Mouse (Mus musculus) heart, embryonic 12.5 days (tissue): Measurements from ENCODE around the gene Stat5a. TPM values are rescaled to one million over a fixed set of nuclear protein-coding genes. Genes with fewer than 3 reads are reported as not detected.
A peak's percentile ranks its signal among the peaks of the same experiment; 100 is the strongest.

Source experiments
- ATAC-seq: fragments of 200-750 bp; cut with Nextera tagmentation; 2 replicates; pipeline ENCODE4 v1.8.0; 2017; ENCODE audit warnings: moderate TSS enrichment, moderate library complexity; ENCODE audit not compliant: insufficient number of reproducible peaks, low FRiP score
- H3K27ac ChIP-seq: fragments of 300-500 bp; sonication (generic); 2 replicates; pipeline ENCODE4 v1.5.1; 2016; ENCODE audit warnings: mild to moderate bottlenecking, moderate library complexity; ENCODE audit not compliant: poor library complexity, severe bottlenecking
- H3K27me3 ChIP-seq: fragments of 300-500 bp; sonication (generic); replicated peaks from 2 replicates; pipeline ENCODE4 v1.6.1; 2016; ENCODE audit warnings: mild to moderate bottlenecking, moderate library complexity
- H3K36me3 ChIP-seq: fragments of 300-500 bp; sonication (generic); 2 replicates; pipeline ENCODE4 v1.6.1; 2016; ENCODE audit warnings: mild to moderate bottlenecking, moderate library complexity
- H3K4me1 ChIP-seq: fragments of 300-500 bp; sonication (generic); replicated peaks from 2 replicates; pipeline ENCODE4 v1.6.1; 2016; ENCODE audit warnings: mild to moderate bottlenecking
- H3K4me2 ChIP-seq: fragments of 300-500 bp; sonication (generic); 2 replicates; pipeline ENCODE4 v1.6.1; 2016; ENCODE audit warnings: mild to moderate bottlenecking, moderate library complexity
- H3K4me3 ChIP-seq: fragments of 300-500 bp; sonication (generic); 2 replicates; pipeline ENCODE4 v1.5.1; 2016; ENCODE audit warnings: mild to moderate bottlenecking
- H3K9ac ChIP-seq: fragments of 300-500 bp; sonication (generic); 2 replicates; pipeline ENCODE4 v1.6.1; 2016; ENCODE audit warnings: mild to moderate bottlenecking, moderate library complexity
- H3K9me3 ChIP-seq: fragments of 300-500 bp; sonication (generic); replicated peaks from 2 replicates; pipeline ENCODE4 v1.6.1; 2016; ENCODE audit warnings: mild to moderate bottlenecking, moderate library complexity
- WGBS: fragments of 180-500 bp; shearing (Covaris S2); methylation state at CpG from one replicate; pipeline ENCODE4 v1.1.7; 2016; 5-methylcytosine and 5-hydroxymethylcytosine counted together
- polyA plus RNA-seq: library from polyadenylated mRNA; unstranded; fragments of >200 nt; fragmentation: Nextera tagmentation; extraction: Ambion mirVana; gene quantifications from 2 replicates; pipeline ENCODE4 v1.2.1, GENCODE M21; 2016

Gene Stat5a
- polyA plus RNA-seq, 1 experiment from 2014 or later, result 6.6 TPM

DNA sequence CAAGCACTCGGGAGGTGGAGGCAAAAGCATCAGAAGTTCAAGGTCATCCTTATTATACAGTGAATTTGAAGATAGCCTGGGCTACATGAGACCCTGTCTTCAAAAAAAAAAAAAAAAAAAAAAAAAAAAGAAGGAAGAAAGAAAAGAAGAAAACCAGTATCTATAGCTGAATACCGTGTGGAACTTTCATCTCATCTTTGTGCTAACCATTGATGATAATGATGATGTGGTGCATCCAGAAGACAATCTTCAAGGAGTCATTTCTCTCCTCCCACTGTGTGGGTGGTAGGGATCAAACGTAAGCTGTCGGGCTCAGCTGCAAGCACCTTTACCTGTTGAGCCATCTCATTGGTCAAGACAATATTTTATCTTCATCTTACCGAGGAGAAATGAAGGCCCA lies 58.9 kb downstream of the Stat5a start:
- no peak overlapping the region for H3K9ac ChIP-seq
- peaks cover 4% of the 10 kb centered on the region; the same call in 1 of the 2 replicates for H3K9me3 ChIP-seq
- H3K4me2 ChIP-seq, result no peak overlapping the region
- H3K4me1 ChIP-seq, result peaks cover 10% of the 10 kb centered on the region
- 91% methylated on average over 5 of the region's 5 CpGs for WGBS
- H3K27ac ChIP-seq, result no peak overlapping the region
- H3K4me3 ChIP-seq, result no peak overlapping the region
- ATAC-seq, result no peak
- no peaks in the 10 kb centered on the region for H3K27me3 ChIP-seq
- H3K36me3 ChIP-seq, result peaks cover 28% of the 10 kb centered on the region

DNA sequence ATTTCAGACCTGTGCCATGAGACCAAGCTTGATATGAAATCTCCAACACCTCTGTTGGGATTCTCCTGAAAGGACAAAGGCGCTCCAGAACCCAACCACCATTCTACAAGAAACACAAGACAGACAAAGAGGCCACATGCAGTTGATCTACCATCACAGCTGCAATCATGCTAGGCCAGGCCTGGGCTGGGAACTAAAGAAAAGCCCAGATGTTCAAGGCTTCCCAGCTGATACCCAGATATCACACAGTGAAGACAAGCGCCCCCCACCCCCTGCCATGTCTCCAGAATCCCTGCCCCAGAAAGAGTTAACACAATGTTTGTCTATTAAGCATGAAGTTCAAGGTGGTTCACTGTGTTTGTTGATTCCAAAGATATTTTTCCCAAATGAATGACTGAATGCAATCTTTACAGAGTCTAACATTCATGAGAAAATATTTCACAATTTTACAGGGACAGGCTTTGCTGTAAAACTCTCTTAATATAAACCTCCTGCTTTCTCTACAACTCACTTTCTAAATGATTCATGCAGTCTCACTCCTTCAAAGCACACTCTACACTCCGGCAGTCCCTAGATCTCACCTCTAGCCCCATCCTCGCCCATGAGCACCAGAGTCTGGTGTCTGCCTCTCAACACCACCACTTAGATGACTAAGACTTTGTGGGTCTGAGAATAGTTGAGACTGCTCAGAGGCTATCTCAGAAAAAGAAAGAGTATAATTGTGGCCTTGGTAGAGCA lies 61.9 kb downstream of the Stat5a start:
- Histone ChIP-seq H3K4me2 (no peak overlapping the region), H3K4me1 (peaks cover 8% of the 10 kb centered on the region), H3K4me3 (no peak overlapping the region), H3K9ac (no peak overlapping the region), H3K9me3 (no peaks in the 10 kb centered on the region), H3K27ac (no peak overlapping the region), H3K36me3 (peaks cover 22% of the 10 kb centered on the region), H3K27me3 (no peaks in the 10 kb centered on the region)
- WGBS, result 66% methylated on average over 4 of the region's 4 CpGs
- no peak for ATAC-seq

- Histone ChIP-seq H3K27me3 (no peaks in the 10 kb centered on the region), H3K27ac (no peak overlapping the region), H3K4me3 (no peak overlapping the region), H3K9ac (no peak overlapping the region), H3K9me3 (no peaks in the 10 kb centered on the region), H3K36me3 (0 out of 2 replicates have a peak, but pooled peaks cover 6% of the 10 kb centered on the region), H3K4me2 (no peak overlapping the region), H3K4me1 (peaks cover 11% of the 10 kb centered on the region)
- 84% methylated on average over 1 of the region's 1 CpGs for WGBS
- ATAC-seq, result no peak
Measured at GRCm38 (mm10) chr11:100924386-100924919, 65.3 kb downstream of the Stat5a start.

GRCm38 (mm10) chr11:100927386-100927785 lies 68.2 kb downstream of the Stat5a start:
- no peak overlapping the region for H3K27ac ChIP-seq
- H3K4me3 ChIP-seq, result no peak overlapping the region
- WGBS, result 75% methylated on average over 3 of the region's 3 CpGs
- H3K4me1 ChIP-seq, result peaks cover 14% of the 10 kb centered on the region
- peaks cover 10% of the 10 kb centered on the region; the same call in 1 of the 2 replicates for H3K36me3 ChIP-seq
- ATAC-seq, result no peak
- no peak overlapping the region for H3K9ac ChIP-seq
- no peak overlapping the region for H3K4me2 ChIP-seq
- H3K27me3 ChIP-seq, result no peaks in the 10 kb centered on the region
- H3K9me3 ChIP-seq, result no peaks in the 10 kb centered on the region

DNA sequence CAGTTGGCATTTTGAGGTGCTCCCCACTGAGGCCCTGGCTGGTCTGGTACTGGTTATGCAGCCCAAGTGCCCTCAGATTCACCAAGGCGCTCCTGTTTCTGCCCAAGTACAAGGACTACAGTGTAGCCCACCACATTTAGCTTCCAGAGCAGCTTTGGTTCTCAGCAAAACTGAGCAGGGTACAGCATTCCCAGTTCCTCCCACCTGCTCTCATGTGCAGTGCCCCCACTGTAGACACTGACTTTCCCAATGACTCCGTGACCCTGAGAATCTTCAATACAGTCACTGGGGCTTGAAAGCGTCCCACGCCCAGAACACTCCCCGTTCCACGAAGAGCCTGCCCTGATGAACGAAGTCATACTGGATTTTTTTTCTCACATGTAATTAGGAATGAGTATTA lies 71.5 kb downstream of the Stat5a start:
- H3K36me3 ChIP-seq, result peaks cover 10% of the 10 kb centered on the region; the same call in 1 of the 2 replicates
- WGBS, result 74% methylated on average over 7 of the region's 7 CpGs
- peaks cover 20% of the 10 kb centered on the region; the same call in 1 of the 2 replicates for H3K4me1 ChIP-seq
- no peak for ATAC-seq
- H3K9ac ChIP-seq, result no peak overlapping the region
- no peaks in the 10 kb centered on the region for H3K27me3 ChIP-seq
- H3K4me2 ChIP-seq, result no peak overlapping the region
- no peaks in the 10 kb centered on the region for H3K9me3 ChIP-seq
- H3K4me3 ChIP-seq, result no peak overlapping the region
- no peak overlapping the region for H3K27ac ChIP-seq

GRCm38 (mm10) chr11:100931254-100931921 lies 72.2 kb downstream of the Stat5a start:
- WGBS, result 76% methylated on average over 12 of the region's 12 CpGs
- Histone ChIP-seq H3K9ac (0 out of 2 replicates have a peak overlapping the region, but pooled peaks have one; percentile 14), H3K4me3 (0 out of 2 replicates have a peak overlapping the region, but pooled peaks have one; percentile 6), H3K27me3 (no peaks in the 10 kb centered on the region), H3K4me1 (peaks cover 21% of the 10 kb centered on the region), H3K4me2 (peak overlapping the region; percentile 37; the same call in 1 of the 2 replicates), H3K27ac (0 out of 2 replicates have a peak overlapping the region, but pooled peaks have one; percentile 1), H3K9me3 (no peaks in the 10 kb centered on the region), H3K36me3 (peaks cover 8% of the 10 kb centered on the region; the same call in 1 of the 2 replicates)
- no peak for ATAC-seq

Other genes with a start within 250 kb of the Stat5a start
- 59.7 and 60.7 TPM in 2 replicates for gene Nkiras2, start 240.1 kb upstream of the Stat5a start, polyA plus RNA-seq
- gene Dnajc7, start 239.2 kb upstream of the Stat5a start, polyA plus RNA-seq, result 207 and 213 TPM in 2 replicates
- gene Zfp385c, start 166.9 kb upstream of the Stat5a start, polyA plus RNA-seq, result 0.41 TPM in 1 of 2 replicates, not detected in the other
- 0.74 and 0.90 TPM in 2 replicates for gene Dhx58, start 155.1 kb upstream of the Stat5a start, polyA plus RNA-seq
- 45.4 and 49.0 TPM in 2 replicates for gene Kat2a, start 146.9 kb upstream of the Stat5a start, polyA plus RNA-seq
- 0.27 TPM in 1 of 2 replicates, not detected in the other for gene Hspb9, start 145.5 kb upstream of the Stat5a start, polyA plus RNA-seq
- gene Rab5c, start 121.1 kb upstream of the Stat5a start, polyA plus RNA-seq, result 10.5 and 11.4 TPM in 2 replicates
- not detected in 2 replicates for gene Kcnh4, start 99.4 kb upstream of the Stat5a start, polyA plus RNA-seq
- gene Hcrt, start 96.4 kb upstream of the Stat5a start, polyA plus RNA-seq, result not detected in 2 replicates
- gene Ghdc, start 88.4 kb upstream of the Stat5a start, polyA plus RNA-seq, result 6.5 and 7.0 TPM in 2 replicates
- gene Stat5b, start 8.6 kb upstream of the Stat5a start, polyA plus RNA-seq, result 35.0 and 35.3 TPM in 2 replicates
- gene Stat3, start 80.2 kb downstream of the Stat5a start, polyA plus RNA-seq, result 60.0 and 63.2 TPM in 2 replicates
- 342 and 348 TPM in 2 replicates for gene Cavin1, start 111.5 kb downstream of the Stat5a start, polyA plus RNA-seq
- gene Atp6v0a1, start 150.1 kb downstream of the Stat5a start, polyA plus RNA-seq, result 70.0 and 71.4 TPM in 2 replicates
- 17.5 and 18.1 TPM in 2 replicates for gene Naglu, start 210.7 kb downstream of the Stat5a start, polyA plus RNA-seq
- gene Hsd17b1, start 219.1 kb downstream of the Stat5a start, polyA plus RNA-seq, result not detected in 2 replicates
- 27.2 and 30.4 TPM in 2 replicates for gene Coasy, start 223.2 kb downstream of the Stat5a start, polyA plus RNA-seq
- gene Mlx, start 227.9 kb downstream of the Stat5a start, polyA plus RNA-seq, result 36.2 and 37.3 TPM in 2 replicates
- gene Psmc3ip, start 236.1 kb downstream of the Stat5a start, polyA plus RNA-seq, result 20.8 and 21.3 TPM in 2 replicates